Mouse (Mus musculus) cerebellum, adult 2 months (tissue): Measurements from ENCODE around the gene Bad.

ENCODE experiments used
- CTCF ChIP-seq: fragments of 200-500 bp; IDR thresholded peaks from 2 replicates; pipeline ENCODE4 v1.5.1; 2011; ENCODE audit warnings: low read depth, mild to moderate bottlenecking, control low read depth, low read length, moderate library complexity, borderline replicate concordance; ENCODE audit not compliant: insufficient read depth
- POLR2A ChIP-seq: fragments of 200-500 bp; IDR thresholded peaks from 2 replicates; pipeline ENCODE4 v1.6.1; 2011; ENCODE audit warnings: low read length, control low read depth, borderline replicate concordance; ENCODE audit not compliant: insufficient read depth

DNA sequence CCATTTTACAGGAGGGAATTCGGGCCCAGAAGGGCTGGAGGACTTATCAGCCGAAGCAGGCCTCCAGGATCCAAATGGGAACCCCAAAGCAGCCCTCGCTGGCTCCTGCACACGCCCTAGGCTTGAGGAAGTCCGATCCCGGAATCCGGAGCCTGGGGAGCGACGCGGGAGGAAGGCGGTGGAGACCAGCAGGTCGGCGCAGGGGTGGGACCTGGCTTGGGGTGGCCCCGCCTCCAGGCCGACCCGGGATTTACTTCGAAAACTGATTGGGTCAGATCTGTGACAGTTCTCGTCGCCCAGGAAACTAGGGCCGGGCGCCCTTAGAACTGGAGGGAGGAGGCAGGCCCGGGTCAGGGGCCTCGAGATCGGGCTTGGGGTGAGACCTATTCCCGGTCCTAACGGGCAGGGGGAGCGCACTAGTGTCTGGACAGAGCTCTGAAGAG is 609 bp downstream of the Bad start, which contains the start of gene Gpr137:
- TF ChIP-seq CTCF (no peak), POLR2A (peak; percentile 66)
